Comparison of ENCODE assay signal across 8 mouse cellular contexts in the genomic region with DNA sequence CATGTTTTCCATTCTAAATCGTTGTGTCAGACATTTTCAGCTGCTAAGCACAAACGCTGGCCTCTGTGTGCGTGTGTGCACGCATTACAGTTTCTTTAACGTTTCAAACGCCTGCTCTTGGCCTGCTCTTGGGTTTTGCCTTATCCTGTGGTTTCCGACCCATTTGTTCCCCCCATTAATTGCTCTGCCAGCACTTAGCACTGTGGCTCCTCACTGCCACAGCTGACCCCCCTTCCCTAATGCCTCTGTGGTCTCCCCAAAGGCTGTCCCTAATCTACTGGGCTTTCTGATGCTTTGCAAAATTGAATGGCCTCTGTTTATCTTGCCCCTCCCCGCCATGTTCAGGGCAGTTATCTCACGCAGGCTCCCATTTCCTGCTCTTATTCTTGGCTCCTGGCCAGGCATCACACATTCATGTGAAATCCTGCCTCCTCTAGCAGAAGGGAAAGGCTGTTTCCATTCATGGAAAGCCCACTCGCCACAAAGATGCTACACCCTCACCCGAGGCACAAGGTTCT.
DNase-seq lines count a peak whose midpoint lies in the region; ATAC-seq and TF ChIP-seq lines count a peak whose summit lies in the region.

No protein-coding gene starts in this region.

- intact Hi-C loops in heart, postnatal 36 days (cut with DNase I), result no loop called here

- no peak overlapping the region for H3K4me2 ChIP-seq in midbrain, embryonic 11.5 days

- H3K36me3 ChIP-seq in midbrain, embryonic 11.5 days (ENCODE audit: control insufficient read depth, insufficient read depth, low read length), result no peaks in the 10 kb centered on the region

- peak; percentile 3 to 36 for DNase-seq in adrenal gland, postnatal 36 days
- peak; percentile 39 to 55 for DNase-seq in heart, postnatal 36 days
- peak; percentile 68 to 80 for DNase-seq in kidney, postnatal 4 days
- no peak for DNase-seq in midbrain, embryonic 11.5 days (ENCODE audit: low spot score, missing footprints)
- no peak for DNase-seq in spleen, adult 18-20 months
- DNase-seq in thymus, postnatal 14 days, result no peak

- WGBS in midbrain, embryonic 11.5 days, result 63% methylated on average over 11 of the region's 11 CpGs

- H3K4me1 ChIP-seq in embryonic fibroblast, embryonic 13.5 days (ENCODE audit: control insufficient read depth, insufficient read depth, low read length), result peaks cover 9% of the 10 kb centered on the region
- H3K4me1 ChIP-seq in midbrain, embryonic 11.5 days (ENCODE audit: control insufficient read depth, insufficient read depth, low read length), result no peaks in the 10 kb centered on the region; the same call in 1 of the 2 replicates

- peak; percentile 65; the same call in 1 of the 2 replicates for ATAC-seq in midbrain, embryonic 11.5 days (ENCODE audit: low FRiP score)
- ATAC-seq in erythroid progenitor cell, adult 5-6 weeks (replicated peaks; ENCODE audit: low FRiP score, poor library complexity, severe bottlenecking), result no peak

- H3K27ac ChIP-seq in embryonic fibroblast, embryonic 13.5 days (ENCODE audit: insufficient read depth, low read length), result peak overlapping the region; percentile 72
- H3K27ac ChIP-seq in midbrain, embryonic 11.5 days (ENCODE audit: low read depth, low read length), result no peak overlapping the region

- TF ChIP-seq CTCF in embryonic fibroblast, embryonic 13.5 days (IDR thresholded peaks at IDR 0.05; ENCODE audit: borderline replicate concordance, insufficient read depth, low read length), result no peak

- H3K27me3 ChIP-seq in midbrain, embryonic 11.5 days (ENCODE audit: control insufficient read depth, insufficient read depth, low read length), result no peaks in the 10 kb centered on the region

- TF ChIP-seq POLR2A in embryonic fibroblast, embryonic 13.5 days (IDR thresholded peaks at IDR 0.05; ENCODE audit: low read depth, low read length), result no peak

- H3K9ac ChIP-seq in midbrain, embryonic 11.5 days (ENCODE audit: low read length), result no peak overlapping the region

- H3K4me3 ChIP-seq in embryonic fibroblast, embryonic 13.5 days (ENCODE audit: insufficient read depth, low read length), result no peak overlapping the region
- H3K4me3 ChIP-seq in midbrain, embryonic 11.5 days (ENCODE audit: low read depth, low read length), result no peak overlapping the region

- H3K9me3 ChIP-seq in midbrain, embryonic 11.5 days (ENCODE audit: control insufficient read depth, low read length), result no peaks in the 10 kb centered on the region

Comparison
In these comparisons a context has a peak if more than half of its experiments do, and no peak if none do; other contexts are left out.
1. DNase-seq: peak in adrenal gland, postnatal 36 days (2 of 2), heart, postnatal 36 days (2 of 2) and kidney, postnatal 4 days (2 of 2); none in midbrain, embryonic 11.5 days (single experiment), spleen, adult 18-20 months (0 of 2) and thymus, postnatal 14 days (single experiment).